Mouse (Mus musculus) megakaryocyte, embryonic 14.5 days (primary cell): ENCODE results near the gene Zmym3. TPM values are rescaled to one million over a fixed set of nuclear protein-coding genes. Genes with fewer than 3 reads are reported as not detected.
"Not testable (repeated sequence)": the region's sequence is repeated elsewhere in the genome, so short reads cannot be mapped to it uniquely, and the experiment has no call there.

Experiments used
- H3K27me3 ChIP-seq: replicated peaks from 2 replicates; pipeline ENCODE3; 2012; ENCODE audit warnings: inconsistent platforms
- H3K36me3 ChIP-seq: replicated peaks from 2 replicates; pipeline ENCODE3; 2012; ENCODE audit warnings: low read length, inconsistent platforms, mixed read lengths
- H3K4me1 ChIP-seq: 2 replicates; pipeline ENCODE4 v1.6.1; 2012; ENCODE audit warnings: inconsistent platforms
- H3K4me3 ChIP-seq: replicated peaks from 2 replicates; pipeline ENCODE3; 2012; ENCODE audit warnings: moderate library complexity, mild to moderate bottlenecking, inconsistent platforms
- H3K9me3 ChIP-seq: 2 replicates; pipeline ENCODE4 v1.6.1; 2012; ENCODE audit warnings: inconsistent platforms
- FLI1 ChIP-seq: IDR thresholded peaks from 2 replicates; pipeline ENCODE4 v1.6.1; 2012; ENCODE audit warnings: low read length, inconsistent platforms, mixed read lengths
- GATA1 ChIP-seq: IDR thresholded peaks from 3 replicates; pipeline ENCODE4 v1.6.1; 2012; ENCODE audit warnings: mixed read lengths, low read length, inconsistent platforms, borderline replicate concordance
- polyA plus RNA-seq: library from polyadenylated mRNA; stranded (reverse); fragments of >175 nt; gene quantifications from 2 replicates; pipeline ENCODE4 v1.2.3, GENCODE M21; 2012; ENCODE audit warnings: low replicate concordance; ENCODE audit not compliant: insufficient read depth

Gene Zmym3
- polyA plus RNA-seq, 1 experiment: 14.1 TPM

DNA sequence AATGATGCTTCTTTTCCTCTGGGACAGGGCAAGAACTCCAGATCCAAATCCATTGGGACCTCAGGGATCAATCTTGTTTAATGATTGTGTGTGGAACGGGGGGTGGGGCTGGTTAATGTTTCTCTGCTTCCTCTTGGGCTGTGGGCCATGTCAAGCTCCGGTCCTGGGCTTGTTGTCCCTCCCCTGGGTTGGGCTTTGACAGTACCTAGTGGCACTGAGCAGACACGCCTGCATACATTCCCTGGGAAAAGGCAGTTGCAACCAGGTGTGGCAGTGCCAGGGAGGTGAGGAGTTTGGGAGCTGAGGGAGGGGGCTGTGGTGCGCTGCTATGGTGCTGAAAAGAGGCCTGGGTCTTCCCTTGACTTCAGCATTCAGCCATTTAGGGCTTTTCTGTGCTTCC, 43.6 kb downstream of the Zmym3 start:
- Histone ChIP-seq H3K27me3 (peaks cover 25% of the 10 kb centered on the region), H3K4me3 (no peak overlapping the region), H3K4me1 (peaks cover 41% of the 10 kb centered on the region), H3K9me3 (no peaks in the 10 kb centered on the region), H3K36me3 (no peaks in the 10 kb centered on the region)
- TF ChIP-seq GATA1 (no peak), FLI1 (no peak)

DNA sequence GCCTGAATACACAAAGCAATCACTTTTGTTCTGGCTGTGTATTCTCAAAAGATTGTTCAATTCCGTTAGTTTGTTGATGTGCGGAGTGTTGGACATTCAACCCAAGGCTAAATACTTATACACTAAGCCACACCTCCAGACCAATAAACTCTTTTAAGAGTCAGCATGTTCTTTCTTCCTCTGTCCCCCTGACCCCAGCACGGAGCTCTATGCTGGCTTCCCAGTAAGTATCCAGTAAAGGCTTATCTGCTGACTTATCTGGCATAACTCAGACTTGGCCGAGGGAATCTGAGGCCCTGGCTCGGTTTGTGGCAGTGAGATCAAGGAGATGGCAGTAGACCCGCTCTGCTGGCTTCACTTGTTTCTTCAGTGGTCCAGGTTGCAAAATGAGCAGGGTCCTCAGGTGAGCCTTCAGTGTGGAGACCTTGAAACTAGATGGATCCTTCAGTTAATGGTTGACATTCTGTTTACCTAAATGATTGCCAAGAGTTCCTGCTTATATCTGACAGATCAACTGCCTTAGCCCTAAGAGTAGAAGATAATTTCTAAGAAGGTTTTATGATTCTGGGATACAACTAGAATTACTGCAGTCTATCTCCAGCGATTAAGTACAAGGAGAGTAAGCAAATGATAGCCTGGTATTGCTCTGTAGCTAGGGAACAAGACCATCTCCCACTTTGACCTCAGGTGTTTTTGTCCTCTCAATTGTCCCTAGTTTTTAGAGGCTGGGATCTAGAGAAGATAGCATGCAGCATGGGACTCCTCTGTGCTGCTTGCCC, 44.3 kb downstream of the Zmym3 start, which contains the start of gene Gjb1:
Gene Gjb1 (plus strand): TSS at position 189 of the 779 bp plus-strand sequence.
- no peak within 1 kb of the TSS for H3K4me3 ChIP-seq

DNA sequence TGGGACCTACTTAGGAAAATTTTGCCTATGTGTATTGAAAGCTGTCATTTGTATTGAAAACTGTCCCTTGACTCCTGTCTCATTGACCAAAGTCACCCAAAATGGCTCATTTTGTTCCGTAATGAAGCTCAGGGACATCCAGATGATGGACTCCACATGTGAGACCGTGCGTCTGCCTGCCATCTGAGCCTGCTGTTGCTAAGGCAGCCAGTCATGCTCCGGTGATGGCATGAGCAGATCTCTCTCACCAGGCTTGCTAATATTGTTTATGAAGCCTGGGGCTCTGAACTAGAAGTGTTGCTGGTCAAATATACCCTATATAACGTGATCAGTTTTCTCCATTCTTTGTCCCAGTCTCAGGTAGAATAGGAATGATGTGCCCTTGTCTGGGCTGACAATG, 47.7 kb downstream of the Zmym3 start:
- Histone ChIP-seq H3K4me3 (no peak overlapping the region), H3K27me3 (peaks cover 11% of the 10 kb centered on the region), H3K9me3 (no peaks in the 10 kb centered on the region), H3K36me3 (no peaks in the 10 kb centered on the region), H3K4me1 (peaks cover 34% of the 10 kb centered on the region)
- TF ChIP-seq GATA1 (no peak), FLI1 (no peak)

More for the DNA sequence above, 44.3 kb downstream of the Zmym3 start, which contains the start of gene Gjb1:
- TF ChIP-seq FLI1: no peak
- TF ChIP-seq GATA1: no peak
- Histone ChIP-seq H3K36me3 (no peaks in the 10 kb centered on the region), H3K9me3 (no peaks in the 10 kb centered on the region), H3K4me1 (peaks cover 34% of the 10 kb centered on the region), H3K27me3 (peaks cover 21% of the 10 kb centered on the region)

DNA sequence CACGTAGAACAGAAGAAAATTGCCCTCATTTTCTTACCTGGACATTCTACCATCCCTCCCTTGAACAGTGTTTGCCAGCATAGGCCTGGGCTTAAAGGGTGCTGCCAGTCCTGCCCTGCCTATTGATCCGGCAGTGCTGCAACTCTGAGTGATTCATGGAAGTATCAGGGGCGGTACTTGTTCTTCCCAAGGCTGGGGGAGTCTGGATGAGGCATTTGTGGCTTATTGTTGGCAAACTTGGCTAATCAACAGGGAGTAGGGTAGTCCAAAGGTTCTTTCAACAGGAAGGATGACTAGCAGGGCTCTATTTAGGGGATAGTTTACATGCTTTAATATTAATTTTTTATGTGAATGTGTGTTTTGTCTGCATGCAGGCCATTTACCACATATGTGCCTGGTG, 50.1 kb downstream of the Zmym3 start:
- peaks cover 3% of the 10 kb centered on the region for H3K27me3 ChIP-seq
- H3K4me1 ChIP-seq: peaks cover 34% of the 10 kb centered on the region
- no peaks in the 10 kb centered on the region for H3K9me3 ChIP-seq
- H3K4me3 ChIP-seq: no peak overlapping the region
- H3K36me3 ChIP-seq: no peaks in the 10 kb centered on the region
- TF ChIP-seq GATA1 (no peak), FLI1 (no peak)

DNA sequence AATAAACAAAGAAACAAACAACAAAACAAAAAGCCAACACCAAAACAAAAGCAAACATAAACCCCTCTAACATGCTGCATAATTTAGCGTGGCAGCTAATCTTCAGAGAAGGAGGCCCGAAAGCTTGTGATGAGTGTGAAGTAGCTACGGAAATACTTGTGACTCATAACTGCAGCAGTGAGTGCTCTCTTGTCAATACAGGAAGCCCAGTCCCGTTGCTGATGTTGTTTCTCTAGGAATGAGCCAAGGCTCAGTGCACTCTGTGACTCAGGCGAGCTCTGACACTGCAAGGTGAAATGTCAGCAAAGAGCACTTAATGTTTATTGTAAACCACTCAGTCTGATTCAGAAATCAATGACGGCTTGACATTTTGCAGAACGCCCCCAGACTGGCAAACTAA, 51.6 kb downstream of the Zmym3 start:
- no peak overlapping the region for H3K4me3 ChIP-seq
- H3K27me3 ChIP-seq: peaks cover 3% of the 10 kb centered on the region
- TF ChIP-seq FLI1 (no peak), GATA1 (no peak)
- no peaks in the 10 kb centered on the region for H3K9me3 ChIP-seq
- no peaks in the 10 kb centered on the region for H3K36me3 ChIP-seq
- H3K4me1 ChIP-seq: peaks cover 29% of the 10 kb centered on the region

DNA sequence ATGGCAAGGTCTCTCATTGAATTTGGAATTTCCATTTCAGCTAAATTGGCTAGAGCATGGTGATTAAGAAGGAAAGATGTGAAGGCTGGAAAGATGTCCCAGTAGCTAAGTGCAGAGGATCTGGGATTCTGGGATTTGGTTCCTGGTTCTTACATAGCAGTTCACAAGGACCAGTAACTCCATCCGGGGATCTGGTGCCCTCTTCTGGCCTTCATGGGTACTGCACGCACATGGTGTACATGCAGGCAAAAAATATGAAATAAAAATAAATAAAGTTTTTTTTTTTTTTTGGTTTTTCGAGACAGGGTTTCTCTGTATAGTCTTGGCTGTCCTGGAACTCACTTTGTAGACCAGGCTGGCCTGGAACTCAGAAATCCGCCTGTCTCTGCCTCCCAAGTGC, 61.7 kb downstream of the Zmym3 start:
- not testable (repeated sequence) for H3K36me3 ChIP-seq, H3K4me3 ChIP-seq, H3K27me3 ChIP-seq, H3K9me3 ChIP-seq, H3K4me1 ChIP-seq

Other genes with a start within 250 kb of the Zmym3 start
- 11.0 and 17.3 TPM in 2 replicates for gene Snx12, start 198.3 kb downstream of the Zmym3 start, polyA plus RNA-seq
- 4.0 and 6.7 TPM in 2 replicates for gene Foxo4, start 166.3 kb downstream of the Zmym3 start, polyA plus RNA-seq
- gene Gm614, start 156.9 kb downstream of the Zmym3 start, polyA plus RNA-seq: not detected in 2 replicates
- 11.0 and 35.1 TPM in 2 replicates for gene Il2rg, start 152.6 kb downstream of the Zmym3 start, polyA plus RNA-seq
- 0.11 TPM in 1 of 2 replicates, not detected in the other for gene Gm20489, start 151.8 kb downstream of the Zmym3 start, polyA plus RNA-seq
- gene Med12, start 146.8 kb downstream of the Zmym3 start, polyA plus RNA-seq: 38.3 and 44.1 TPM in 2 replicates
- 0.22 TPM in 1 of 2 replicates, not detected in the other for gene Nlgn3, start 121.7 kb downstream of the Zmym3 start, polyA plus RNA-seq
- not detected in 2 replicates for gene Gjb1, start 44.5 kb downstream of the Zmym3 start, polyA plus RNA-seq
- gene Nono, start 8.5 kb upstream of the Zmym3 start, polyA plus RNA-seq: 3.5 and 24.5 TPM in 2 replicates
- not detected in 2 replicates for gene Itgb1bp2, start 28.2 kb upstream of the Zmym3 start, polyA plus RNA-seq
- gene Taf1, start 111.9 kb upstream of the Zmym3 start, polyA plus RNA-seq: 1.3 TPM in 1 of 2 replicates, not detected in the other
- gene Ogt, start 219.2 kb upstream of the Zmym3 start, polyA plus RNA-seq: 1.3 and 1.5 TPM in 2 replicates